Mouse (Mus musculus) WW6 (cell line): Measurements from ENCODE around the gene Spink8.
A peak's percentile ranks its signal among the peaks of the same experiment; 100 is the strongest.
"Not testable (repeated sequence)": the region's sequence is repeated elsewhere in the genome, so short reads cannot be mapped to it uniquely, and the experiment has no call there.

Experiments used
- DNase-seq: peaks from one replicate; pipeline ENCODE4 v3.0.0-alpha.2; 2013; ENCODE audit warnings: low read depth, low spot score

Spink8 gene

GRCm38 (mm10) chr9:109811980-109812379 is at the start of gene Spink8:
Spink8 (plus strand) TSS chr9:109812280.
- DNase-seq: no peak

GRCm38 (mm10) chr9:109766841-109767240 is 45.2 kb upstream of the Spink8 start:
- not testable (repeated sequence) for DNase-seq

- not testable (repeated sequence) for DNase-seq
These were observed 21.5 kb upstream of the Spink8 start, which contains the start of gene Fbxw27 for GRCm38 (mm10) chr9:109790570-109790969. Fbxw27 (minus strand) TSS chr9:109790670.

GRCm38 (mm10) chr9:109795221-109795620 is 16.9 kb upstream of the Spink8 start:
- DNase-seq: no peak

GRCm38 (mm10) chr9:109795811-109796210 is 16.3 kb upstream of the Spink8 start:
- no peak for DNase-seq

GRCm38 (mm10) chr9:109798051-109798450 is 14.0 kb upstream of the Spink8 start:
- DNase-seq: peak; percentile 33

GRCm38 (mm10) chr9:109805596-109805995 is 6.5 kb upstream of the Spink8 start:
- DNase-seq: not testable (repeated sequence)

- no peak for DNase-seq
These were observed 5.8 kb upstream of the Spink8 start for GRCm38 (mm10) chr9:109806260-109806659.

GRCm38 (mm10) chr9:109806695-109807293 is 5.3 kb upstream of the Spink8 start:
- DNase-seq: no peak

GRCm38 (mm10) chr9:109807898-109808297 is 4.2 kb upstream of the Spink8 start:
- DNase-seq: no peak

- DNase-seq: no peak
These were observed 1.3 kb downstream of the Spink8 start for GRCm38 (mm10) chr9:109813424-109813823.

- no peak for DNase-seq
These were observed 4.3 kb downstream of the Spink8 start for GRCm38 (mm10) chr9:109816341-109816740.

- no peak for DNase-seq
These were observed 13.7 kb downstream of the Spink8 start for GRCm38 (mm10) chr9:109825739-109826138.

GRCm38 (mm10) chr9:109826181-109826580 is 14.1 kb downstream of the Spink8 start:
- DNase-seq: no peak

GRCm38 (mm10) chr9:109832391-109833087 is 20.5 kb downstream of the Spink8 start, which contains the start of gene Nme6:
Nme6 (plus strand) TSS chr9:109832749.
- DNase-seq: peak; percentile 74

GRCm38 (mm10) chr9:109833088-109833412 is 21.0 kb downstream of the Spink8 start:
- no peak for DNase-seq

GRCm38 (mm10) chr9:109849312-109849758 is 37.3 kb downstream of the Spink8 start, which contains the start of gene Camp:
Camp (minus strand) TSS chr9:109849617.
- no peak for DNase-seq

- no peak for DNase-seq
These were observed 38.0 kb downstream of the Spink8 start for GRCm38 (mm10) chr9:109850099-109850498.

GRCm38 (mm10) chr9:109854341-109854740 is 42.3 kb downstream of the Spink8 start:
- no peak for DNase-seq

GRCm38 (mm10) chr9:109855947-109856346 is 43.9 kb downstream of the Spink8 start:
- DNase-seq: no peak

GRCm38 (mm10) chr9:109862397-109863044 is 50.4 kb downstream of the Spink8 start:
- DNase-seq: peak; percentile 45

- DNase-seq: no peak
These were observed 51.0 kb downstream of the Spink8 start for GRCm38 (mm10) chr9:109863085-109863484.

- no peak for DNase-seq
These were observed 54.1 kb downstream of the Spink8 start for GRCm38 (mm10) chr9:109866218-109866617.
